Mouse (Mus musculus) intestine, postnatal 0 days (tissue): ENCODE results near the gene Ciao1. TPM values are rescaled to one million over a fixed set of nuclear protein-coding genes. Genes with fewer than 3 reads are reported as not detected.
"Not testable (repeated sequence)": the region's sequence is repeated elsewhere in the genome, so short reads cannot be mapped to it uniquely, and the experiment has no call there.

ENCODE experiments used
- ATAC-seq: fragments of 200-750 bp; cut with Nextera tagmentation; 2 replicates; pipeline ENCODE4 v1.8.0; 2017; ENCODE audit warnings: mild to moderate bottlenecking, moderate TSS enrichment, moderate library complexity
- H3K27ac ChIP-seq: fragments of 300-500 bp; sonication (generic); 2 replicates; pipeline ENCODE4 v1.5.1; 2014; ENCODE audit warnings: mild to moderate bottlenecking, low read depth, low read length, moderate library complexity
- H3K27me3 ChIP-seq: fragments of 300-500 bp; sonication (generic); replicated peaks from 2 replicates; pipeline ENCODE4 v1.6.1; 2014; ENCODE audit warnings: low read length, mixed read lengths; ENCODE audit not compliant: control insufficient read depth, insufficient read depth
- H3K36me3 ChIP-seq: fragments of 300-500 bp; sonication (generic); 2 replicates; pipeline ENCODE4 v1.6.1; 2014; ENCODE audit warnings: mild to moderate bottlenecking, moderate library complexity; ENCODE audit not compliant: control insufficient read depth, insufficient read depth
- H3K4me1 ChIP-seq: fragments of 300-500 bp; sonication (generic); replicated peaks from 2 replicates; pipeline ENCODE4 v1.6.1; 2014; ENCODE audit warnings: antibody characterized with exemption, low read length, mixed read lengths; ENCODE audit not compliant: control insufficient read depth, insufficient read depth
- H3K4me2 ChIP-seq: fragments of 300-500 bp; sonication (generic); replicated peaks from 2 replicates; pipeline ENCODE4 v1.6.1; 2014; ENCODE audit warnings: low read depth, mild to moderate bottlenecking, moderate library complexity
- H3K4me3 ChIP-seq: fragments of 300-500 bp; sonication (generic); 2 replicates; pipeline ENCODE4 v1.5.1; 2014; ENCODE audit warnings: low read depth, low read length
- H3K9ac ChIP-seq: fragments of 300-500 bp; sonication (generic); 2 replicates; pipeline ENCODE4 v1.6.1; 2014; ENCODE audit warnings: mild to moderate bottlenecking, low read depth, low read length
- H3K9me3 ChIP-seq: fragments of 300-500 bp; sonication (generic); 2 replicates; pipeline ENCODE4 v1.6.1; 2016; ENCODE audit warnings: mixed run types; ENCODE audit not compliant: control insufficient read depth
- CTCF ChIP-seq: sonication (generic); IDR thresholded peaks from 2 replicates; pipeline ENCODE4 v1.5.1; 2016; ENCODE audit warnings: low read depth, mild to moderate bottlenecking, control low read depth, antibody characterized with exemption, moderate library complexity
- WGBS: fragments of 180-500 bp; shearing (Covaris S2); extraction: QIAGEN DNeasy Blood & Tissue Kit; methylation state at CpG from one replicate; pipeline ENCODE4 v1.1.7; 2014; 5-methylcytosine and 5-hydroxymethylcytosine counted together
- polyA plus RNA-seq: library from polyadenylated mRNA; unstranded; fragments of >200 nt; fragmentation: Nextera tagmentation; extraction: Ambion mirVana; gene quantifications from 2 replicates; pipeline ENCODE4 v1.2.1, GENCODE M21; 2015

Gene Ciao1
- polyA plus RNA-seq, 1 experiment from 2014 or later, result 38.3 TPM

DNA sequence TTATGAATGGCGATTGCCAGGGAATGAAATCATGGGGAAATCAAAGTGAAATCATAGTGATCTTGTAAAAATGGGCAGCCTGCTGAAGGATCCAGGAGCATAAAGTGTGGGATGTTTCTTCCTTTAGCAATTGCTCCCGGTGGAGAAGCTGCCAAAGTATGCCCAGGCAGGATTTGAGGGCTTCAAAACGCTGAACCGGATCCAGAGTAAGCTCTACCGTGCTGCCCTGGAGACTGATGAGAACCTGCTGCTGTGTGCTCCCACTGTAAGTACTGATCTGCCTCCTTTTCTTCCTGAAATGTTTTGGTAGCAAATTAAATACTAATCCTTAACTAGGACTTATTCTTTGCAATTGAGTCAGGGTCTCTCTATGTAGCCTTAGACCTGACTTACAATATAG is 29.9 kb downstream of the Ciao1 start:
- 97% methylated on average over 5 of the region's 5 CpGs for WGBS
- no peak overlapping the region for H3K4me2 ChIP-seq

DNA sequence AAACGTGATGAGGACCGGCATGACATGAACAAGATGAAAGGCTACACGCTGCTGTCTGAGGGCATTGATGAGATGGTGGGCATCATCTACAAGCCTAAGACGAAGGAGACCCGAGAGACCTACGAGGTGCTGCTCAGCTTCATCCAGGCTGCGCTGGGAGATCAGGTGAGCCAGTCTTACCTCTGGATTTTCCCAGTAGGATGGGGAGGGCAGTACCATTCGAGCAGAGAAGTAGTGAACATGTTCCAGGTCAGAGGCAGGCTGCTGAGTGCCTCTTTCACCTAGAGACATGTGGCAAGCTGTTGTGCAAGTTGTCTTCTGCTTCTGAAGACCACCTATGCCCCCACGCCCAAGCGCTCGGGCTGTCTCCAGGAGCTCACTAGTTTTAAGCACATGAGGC is 36.9 kb downstream of the Ciao1 start:
- no peak overlapping the region for H3K4me2 ChIP-seq
- no peak overlapping the region for H3K27ac ChIP-seq
- H3K4me1 ChIP-seq, result no peaks in the 10 kb centered on the region; the same call in 1 of the 2 replicates
- H3K27me3 ChIP-seq, result no peaks in the 10 kb centered on the region
- TF ChIP-seq CTCF, result no peak
- H3K9me3 ChIP-seq, result no peaks in the 10 kb centered on the region
- no peak overlapping the region for H3K9ac ChIP-seq
- 94% methylated on average over 11 of the region's 11 CpGs for WGBS
- H3K4me3 ChIP-seq, result no peak overlapping the region
- peaks cover 60% of the 10 kb centered on the region for H3K36me3 ChIP-seq
- no peak for ATAC-seq

More for the DNA sequence above, 29.9 kb downstream of the Ciao1 start:
- no peak for ATAC-seq
- no peak for TF ChIP-seq CTCF
- H3K36me3 ChIP-seq, result peaks cover 93% of the 10 kb centered on the region
- no peak overlapping the region for H3K27ac ChIP-seq
- H3K4me1 ChIP-seq, result no peaks in the 10 kb centered on the region
- H3K9ac ChIP-seq, result no peak overlapping the region
- H3K27me3 ChIP-seq, result no peaks in the 10 kb centered on the region
- H3K9me3 ChIP-seq, result no peaks in the 10 kb centered on the region
- no peak overlapping the region for H3K4me3 ChIP-seq

DNA sequence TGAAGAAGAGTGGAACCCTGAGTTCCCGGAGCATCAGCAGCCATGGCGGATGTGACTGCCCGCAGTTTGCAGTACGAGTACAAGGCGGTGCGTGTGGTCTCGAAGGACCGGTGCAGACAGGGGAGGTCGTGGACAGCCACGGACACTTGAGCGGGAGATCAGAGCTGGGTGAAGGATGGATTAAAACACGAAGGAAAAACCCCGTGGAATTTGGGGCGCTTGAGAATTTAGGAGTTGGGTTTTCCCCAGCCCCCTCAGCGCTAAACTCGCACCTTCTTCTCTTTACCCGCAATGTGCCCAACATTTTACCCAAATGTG is 39.2 kb downstream of the Ciao1 start:
- Histone ChIP-seq H3K9me3 (no peaks in the 10 kb centered on the region), H3K4me2 (peak overlapping the region; percentile 80), H3K4me1 (no peaks in the 10 kb centered on the region; the same call in 1 of the 2 replicates), H3K27ac (peak overlapping the region; percentile 71), H3K4me3 (peak overlapping the region; percentile 78), H3K9ac (peak overlapping the region; percentile 83), H3K36me3 (peaks cover 39% of the 10 kb centered on the region), H3K27me3 (no peaks in the 10 kb centered on the region)
- WGBS, result 0% methylated on average over 17 of the region's 17 CpGs
- no peak for TF ChIP-seq CTCF
- no peak; the same call in 1 of the 2 replicates for ATAC-seq

DNA sequence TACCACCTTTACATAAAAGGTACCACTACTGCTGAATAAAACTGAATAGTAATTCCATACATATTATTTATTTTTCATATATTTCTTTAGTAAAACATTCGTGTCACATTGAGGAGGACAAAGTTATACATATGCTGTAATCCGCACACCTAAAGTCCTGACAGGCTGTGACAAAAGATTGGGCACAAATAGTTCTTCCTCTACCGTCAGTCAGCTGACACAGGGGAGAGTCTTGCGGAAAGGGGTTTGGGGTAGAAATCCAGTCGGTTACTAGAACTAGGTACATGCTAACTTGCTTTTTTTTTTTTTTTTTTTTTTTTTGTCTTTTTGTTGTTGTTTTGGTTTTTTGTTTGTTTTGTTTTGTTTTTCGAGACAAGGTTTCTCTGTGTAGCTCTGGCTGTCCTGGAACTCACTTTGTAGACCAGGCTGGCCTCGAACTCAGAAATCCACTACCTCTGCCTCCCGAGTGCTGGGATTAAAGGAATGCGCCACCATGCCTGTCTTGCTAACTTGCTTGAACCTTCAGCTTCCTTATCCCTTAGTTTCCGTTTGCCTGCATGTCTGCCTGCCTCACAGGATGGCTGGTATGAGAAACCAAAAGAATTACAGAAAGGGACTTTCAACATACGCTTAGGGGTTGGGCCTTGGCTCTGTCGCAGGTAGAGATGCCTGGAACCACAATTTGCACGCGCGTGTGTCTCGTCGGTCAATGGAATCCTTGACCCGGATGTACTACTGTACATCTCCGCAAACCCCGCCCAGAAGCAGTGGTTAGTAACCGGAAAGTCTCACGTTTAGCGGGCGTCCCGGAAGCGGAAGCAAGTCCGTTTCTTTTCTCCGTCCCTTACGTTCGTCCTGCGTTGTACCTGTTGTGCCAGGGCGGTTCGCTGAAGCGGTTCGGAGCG is 39.8 kb downstream of the Ciao1 start, which contains the start of the genes 1810024B03Rik and Snrnp200:
Gene 1810024B03Rik, minus strand, starts transcription at position 734 of the 905 bp plus-strand sequence.
Gene Snrnp200, plus strand, starts transcription at position 840 of the 905 bp plus-strand sequence.
- Histone ChIP-seq H3K9ac (peak within 1 kb of the TSS; percentile 83), H3K36me3 (peaks cover 33% of the 10 kb centered on the region), H3K27ac (peak within 1 kb of the TSS; percentile 71), H3K4me1 (no peaks in the 10 kb centered on the region; the same call in 1 of the 2 replicates), H3K4me3 (peak within 1 kb of the TSS; percentile 78), H3K9me3 (no peaks in the 10 kb centered on the region), H3K4me2 (peak within 1 kb of the TSS; percentile 80), H3K27me3 (no peaks in the 10 kb centered on the region)
- TF ChIP-seq CTCF, result no peak
- ATAC-seq, result peak; percentile 99
- 11% methylated on average over 36 of the region's 36 CpGs for WGBS

DNA sequence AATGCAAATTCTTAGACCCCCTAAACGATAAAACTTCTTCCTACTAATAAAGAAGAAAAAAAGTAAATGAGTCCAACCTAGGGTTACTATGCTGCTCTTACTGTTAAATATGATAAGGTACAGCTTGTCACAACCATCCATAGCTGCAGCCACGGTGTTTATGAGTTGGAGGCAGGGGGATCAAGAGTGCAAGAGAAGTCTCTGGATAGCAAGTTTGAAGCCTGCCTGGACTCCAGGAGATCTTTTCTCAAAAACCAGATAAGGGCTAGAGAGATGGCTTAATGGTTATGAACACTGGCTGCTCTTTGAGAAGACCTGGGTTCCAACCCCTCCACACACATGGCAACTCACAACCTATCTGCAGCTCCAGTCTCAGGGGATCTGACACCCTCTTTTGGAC is 40.7 kb downstream of the Ciao1 start:
- TF ChIP-seq CTCF, result no peak
- Histone ChIP-seq H3K4me3 (no peak overlapping the region), H3K36me3 (peaks cover 27% of the 10 kb centered on the region), H3K27me3 (no peaks in the 10 kb centered on the region), H3K4me2 (no peak overlapping the region), H3K4me1 (no peaks in the 10 kb centered on the region; the same call in 1 of the 2 replicates), H3K27ac (no peak overlapping the region), H3K9me3 (no peaks in the 10 kb centered on the region), H3K9ac (no peak overlapping the region)
- ATAC-seq, result no peak
- 96% methylated on average over 2 of the region's 2 CpGs for WGBS

DNA sequence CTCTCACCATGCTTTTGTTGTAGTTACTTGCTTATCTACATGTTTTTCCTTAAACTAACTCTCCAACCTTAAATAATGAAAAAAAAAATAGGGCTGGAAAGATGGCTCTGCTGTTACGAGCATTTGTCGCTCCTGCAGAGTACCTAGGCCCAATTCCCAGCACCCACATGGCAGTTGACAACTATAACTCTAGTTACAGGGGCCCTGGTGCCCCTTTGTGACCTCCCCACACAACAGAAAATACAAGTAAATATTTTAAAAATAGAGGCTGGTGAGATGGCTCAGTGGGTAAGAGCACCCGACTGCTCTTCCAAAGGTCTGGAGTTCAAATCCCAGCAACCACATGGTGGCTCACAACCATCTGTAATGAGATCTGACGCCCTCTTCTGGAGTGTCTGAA is 41.7 kb downstream of the Ciao1 start:
- peaks cover 22% of the 10 kb centered on the region for H3K36me3 ChIP-seq
- H3K4me3 ChIP-seq, ATAC-seq, H3K27ac ChIP-seq, H3K9ac ChIP-seq, H3K27me3 ChIP-seq, H3K9me3 ChIP-seq, H3K4me2 ChIP-seq, H3K4me1 ChIP-seq: not testable (repeated sequence)
- 82% methylated on average over 4 of the region's 4 CpGs for WGBS
